Mouse (Mus musculus) adrenal gland (tissue): ENCODE results near the gene Far2.

Experiments used
- intact Hi-C: fragments of 180-260 bp; cut with DNase I; formaldehyde crosslinking; loops from one replicate; pipeline ENCODE4 v1.15.1; 2025

Gene Far2

GRCm38 (mm10) chr6:148214765-148215164 lies 167.7 kb downstream of the Far2 start:
- intact Hi-C loops: loop anchor here (10.0 kb wide), 1 partner anchor 680 kb away; the partner anchor contains the start of gene Caprin2

- intact Hi-C loops: loop anchor here (10.0 kb wide), 1 partner anchor 678 kb away; the partner anchor contains the start of gene Caprin2
These were observed 169.7 kb downstream of the Far2 start for GRCm38 (mm10) chr6:148216752-148217151.

GRCm38 (mm10) chr6:148218235-148219076 lies 171.4 kb downstream of the Far2 start:
- intact Hi-C loops: loop anchor here (10.0 kb wide), 1 partner anchor 676 kb away; the partner anchor contains the start of gene Caprin2

- intact Hi-C loops: no loop called here
These were observed 175.6 kb downstream of the Far2 start for GRCm38 (mm10) chr6:148222686-148223085.

GRCm38 (mm10) chr6:148227542-148227941 lies 180.5 kb downstream of the Far2 start:
- intact Hi-C loops: no loop called here
